Mouse (Mus musculus) heart, postnatal 0 days (tissue): Measurements from ENCODE around the gene Pitpnm2.

Experiments used
- CTCF ChIP-seq: IDR thresholded peaks from 2 replicates; pipeline ENCODE4 v1.5.1; 2016; ENCODE audit warnings: antibody characterized with exemption, control low read depth, low read depth
- EP300 ChIP-seq: IDR thresholded peaks from 2 replicates; pipeline ENCODE4 v1.6.1; 2016; ENCODE audit warnings: antibody characterized with exemption, low read depth

DNA sequence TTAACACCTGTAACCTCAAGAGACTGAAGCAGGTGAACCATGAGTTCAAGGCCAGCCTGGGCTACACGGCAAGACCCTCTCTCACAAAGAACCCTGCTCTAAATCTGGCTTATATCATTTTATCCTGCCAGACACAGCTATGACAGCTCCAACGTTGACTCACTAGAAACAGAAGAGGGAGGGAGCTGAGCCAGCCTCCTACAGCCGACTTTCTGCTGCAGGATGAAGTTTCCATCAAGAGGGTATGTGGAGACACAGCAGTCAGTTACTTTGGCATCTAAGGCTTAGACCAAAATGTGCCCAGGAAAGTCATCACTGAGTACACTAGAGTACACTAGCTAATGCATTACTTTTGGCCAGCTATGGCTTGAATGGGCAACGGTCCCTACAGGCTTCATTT lies 40.7 kb upstream of the Pitpnm2 start:
- TF ChIP-seq CTCF (no peak), EP300 (no peak)
